Mouse (Mus musculus) ES-CJ7 (cell line): ENCODE measurements around the gene Gramd4.
"Not testable (repeated sequence)": the region's sequence is repeated elsewhere in the genome, so short reads cannot be mapped to it uniquely, and the experiment has no call there.

ENCODE experiments used
- DNase-seq: peaks from one replicate; pipeline ENCODE4 v3.0.0; 2011; ENCODE audit warnings: low read depth, low spot score

Gene Gramd4

DNA sequence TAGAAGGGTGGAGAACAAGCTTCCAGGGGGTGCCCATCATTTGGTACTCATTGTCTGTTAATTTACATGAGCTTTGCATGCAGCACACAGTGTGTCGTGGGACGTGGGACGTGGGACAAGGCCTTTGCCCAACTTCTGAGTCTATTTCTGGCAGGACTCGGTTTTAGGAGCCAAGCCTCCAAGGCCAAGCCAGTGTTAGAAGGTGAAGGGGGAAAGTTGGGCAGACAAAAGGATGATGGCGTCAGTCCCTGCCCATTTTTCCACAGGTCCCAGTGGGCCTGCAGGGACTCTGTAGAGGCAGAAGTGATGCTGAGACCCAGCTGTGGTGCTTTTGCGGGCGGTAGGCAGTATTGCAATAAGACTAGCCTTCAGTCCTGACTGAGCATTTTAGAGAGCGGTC is 33.1 kb downstream of the Gramd4 start:
- no peak for DNase-seq

DNA sequence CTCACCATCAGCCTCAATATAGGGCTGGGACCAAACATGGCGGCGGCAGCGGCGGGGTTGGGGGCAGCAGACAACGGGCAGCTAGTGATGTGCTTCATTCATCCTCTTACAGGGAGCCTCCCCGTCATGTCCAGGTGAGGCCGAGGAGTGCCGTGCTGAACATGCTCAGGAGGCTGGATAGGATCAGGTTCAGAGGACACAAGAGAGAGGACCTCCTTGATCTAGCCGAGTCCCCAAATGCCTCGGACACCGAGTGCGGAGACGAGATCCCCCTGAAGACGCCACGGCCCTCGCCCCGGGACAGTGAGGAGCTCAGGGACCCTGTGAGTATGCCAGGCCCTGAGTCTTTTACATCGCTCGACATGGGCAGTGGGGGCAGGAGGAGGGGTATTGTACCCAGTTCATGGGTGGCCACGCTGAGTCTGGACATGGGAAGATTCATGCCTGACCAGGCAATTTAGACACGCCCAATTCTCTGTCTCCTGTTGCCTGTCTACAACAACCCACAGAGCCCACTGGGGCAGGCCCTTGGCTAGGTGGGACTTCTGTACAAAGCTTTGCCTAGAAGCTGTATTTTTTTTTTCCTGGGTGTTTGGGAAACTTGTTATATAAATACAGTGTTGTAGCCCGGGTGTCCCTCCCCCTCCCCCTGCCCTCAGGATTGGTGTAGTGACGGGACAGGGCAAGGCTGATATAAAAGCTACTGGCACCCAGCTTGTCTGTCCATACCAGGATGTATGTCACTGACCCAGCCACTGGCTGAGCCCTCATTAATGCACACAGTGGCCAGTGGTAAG is 33.9 kb downstream of the Gramd4 start:
- DNase-seq = no peak

DNA sequence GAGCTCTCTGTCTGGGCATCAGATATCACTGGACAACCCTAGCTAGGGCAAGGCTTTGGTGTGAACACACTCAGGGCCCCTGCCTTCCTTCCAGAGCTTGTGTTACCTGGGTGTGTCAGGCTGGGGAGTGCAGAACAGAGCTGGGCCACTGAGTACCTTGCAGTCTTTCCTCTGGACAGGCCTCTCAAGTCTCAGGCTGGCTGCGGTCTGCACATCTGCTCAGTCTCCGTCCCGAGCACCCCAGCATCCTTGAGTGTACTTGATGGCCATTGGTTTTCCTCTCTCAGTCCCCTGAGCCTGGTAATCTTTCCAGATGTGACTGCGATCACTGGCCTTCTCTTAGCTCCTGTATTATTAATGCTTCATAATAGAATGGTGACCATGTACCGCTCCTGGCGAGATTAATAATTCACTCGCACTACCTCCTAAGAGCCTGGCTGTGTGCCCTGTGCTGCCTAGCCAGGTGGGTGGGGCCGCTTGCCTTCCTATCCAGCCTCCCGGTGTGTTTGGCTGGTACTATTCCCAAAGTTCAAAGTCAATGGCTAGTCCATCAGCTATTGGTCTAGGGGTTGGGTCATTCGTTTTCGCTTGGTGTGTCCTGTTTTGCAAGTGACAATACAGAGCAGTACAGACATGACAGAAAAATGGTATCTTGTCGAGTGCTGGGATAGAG is 34.6 kb downstream of the Gramd4 start:
- no peak for DNase-seq

DNA sequence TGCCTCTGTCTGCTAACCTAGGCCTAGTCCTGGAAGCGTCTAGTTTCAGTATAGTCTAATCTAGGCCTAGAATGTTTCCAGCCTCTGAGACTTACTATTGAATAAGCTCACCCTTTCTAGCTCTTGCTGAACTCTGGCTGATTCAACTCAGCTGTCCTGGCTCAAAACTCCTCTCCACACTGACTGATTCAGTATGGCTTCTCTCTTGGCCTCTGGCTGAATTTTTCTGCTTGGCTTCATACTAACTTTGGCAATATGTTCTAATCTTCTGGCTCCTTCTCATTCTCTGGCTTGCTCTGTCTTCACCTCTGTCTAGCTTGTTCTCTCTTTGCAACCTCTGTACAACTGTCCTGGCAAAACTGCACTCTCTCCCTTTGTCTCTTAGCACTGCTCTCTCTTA is 35.7 kb downstream of the Gramd4 start:
- no peak for DNase-seq

DNA sequence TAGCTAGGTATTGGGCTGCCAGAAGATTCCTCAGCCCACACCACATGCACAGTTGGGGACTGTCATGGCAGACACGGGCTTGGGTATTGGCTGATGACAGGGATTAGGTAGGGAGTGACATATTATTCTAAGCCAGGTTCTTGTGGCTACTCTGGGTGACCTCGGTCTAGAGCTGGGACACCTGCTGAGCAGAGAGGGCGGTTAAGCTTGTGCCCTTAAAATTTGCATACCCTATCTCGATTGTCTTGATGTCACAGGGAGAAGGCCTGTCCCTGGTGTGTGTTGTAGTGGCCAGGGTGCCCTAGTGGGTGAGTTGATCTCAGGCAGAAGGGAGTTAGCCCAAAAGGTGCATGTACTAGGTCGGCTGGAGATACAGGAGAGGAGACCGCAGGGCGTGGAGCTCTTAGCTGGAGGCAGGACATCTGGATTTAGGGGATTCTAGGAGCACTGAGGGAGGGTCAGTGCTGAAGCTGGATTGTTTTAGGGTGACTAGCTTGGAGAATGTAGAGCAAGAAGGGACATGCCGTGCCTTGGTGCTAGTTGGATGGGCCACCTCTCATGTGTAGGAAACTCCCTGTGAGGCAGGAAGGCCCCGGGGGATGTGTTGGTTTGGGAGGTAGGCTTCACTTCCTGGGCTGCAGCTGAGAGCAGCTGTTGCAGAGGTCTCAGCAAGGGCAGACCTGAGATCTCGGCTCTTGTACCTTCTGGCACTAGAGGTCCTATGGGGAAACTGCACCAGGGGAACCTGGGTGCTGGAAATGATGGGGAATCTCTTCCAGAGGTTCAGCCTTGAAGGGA is 37.0 kb downstream of the Gramd4 start:
- no peak for DNase-seq

DNA sequence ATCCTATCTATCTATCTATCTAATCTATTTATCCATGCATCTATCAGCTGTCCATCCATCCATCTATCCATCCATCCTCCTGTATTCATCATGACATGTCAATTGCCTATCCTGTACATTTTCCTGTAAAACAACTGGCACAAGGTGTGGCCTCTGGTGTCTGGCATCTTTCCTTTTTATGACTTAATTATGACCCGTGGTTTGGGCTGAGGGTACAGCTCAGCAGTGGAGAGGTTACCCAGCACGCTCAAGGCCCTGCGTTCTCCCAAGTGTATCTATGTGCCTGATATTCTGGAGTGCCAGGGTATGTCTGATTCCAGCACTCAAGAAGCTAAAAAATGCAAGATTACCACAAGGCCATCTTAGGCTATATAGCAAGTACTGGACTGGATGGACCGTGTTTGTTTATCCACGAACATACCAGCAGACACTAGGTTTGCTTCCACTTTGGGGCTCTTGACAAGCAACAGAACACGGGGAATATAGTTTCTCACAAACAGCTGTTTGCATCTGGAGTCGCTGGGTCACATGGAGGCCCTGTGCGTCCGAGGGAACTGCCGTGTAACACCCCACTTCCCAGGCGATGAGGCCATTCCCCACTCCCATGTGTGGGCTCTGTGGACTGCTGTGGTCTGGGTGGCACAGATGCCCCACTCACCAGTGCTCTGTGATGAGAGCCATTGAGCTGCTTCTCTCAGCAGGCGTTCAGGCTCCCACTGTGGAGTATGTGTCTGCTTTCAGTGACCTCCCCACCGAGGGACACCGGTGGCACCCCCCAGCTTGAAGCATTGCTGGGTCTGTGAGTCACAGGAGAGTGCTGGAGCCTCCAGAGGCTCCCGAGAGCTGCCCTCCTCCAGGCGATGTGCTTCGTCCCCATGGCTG is 38.5 kb downstream of the Gramd4 start:
- DNase-seq = no peak

DNA sequence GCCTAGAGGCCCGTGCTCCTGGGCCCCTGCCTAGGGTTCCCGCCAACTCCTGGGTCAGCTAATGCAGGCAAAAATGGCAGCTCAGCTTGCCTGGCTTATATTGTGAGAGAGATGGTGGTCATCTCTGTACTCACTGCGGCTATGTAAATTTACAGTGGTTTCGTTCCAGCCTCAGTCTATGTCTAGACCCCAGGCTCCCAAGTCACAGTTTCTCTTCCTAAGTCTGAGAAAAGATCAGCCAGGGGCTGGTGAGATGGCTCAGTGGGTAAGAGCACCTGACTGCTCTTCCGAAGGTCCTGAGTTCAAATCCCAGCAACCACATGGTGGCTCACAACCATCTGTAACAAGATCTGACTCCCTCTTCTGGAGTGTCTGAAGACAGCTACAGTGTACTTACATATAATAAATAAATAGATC is 39.1 kb downstream of the Gramd4 start:
- not testable (repeated sequence) for DNase-seq

DNA sequence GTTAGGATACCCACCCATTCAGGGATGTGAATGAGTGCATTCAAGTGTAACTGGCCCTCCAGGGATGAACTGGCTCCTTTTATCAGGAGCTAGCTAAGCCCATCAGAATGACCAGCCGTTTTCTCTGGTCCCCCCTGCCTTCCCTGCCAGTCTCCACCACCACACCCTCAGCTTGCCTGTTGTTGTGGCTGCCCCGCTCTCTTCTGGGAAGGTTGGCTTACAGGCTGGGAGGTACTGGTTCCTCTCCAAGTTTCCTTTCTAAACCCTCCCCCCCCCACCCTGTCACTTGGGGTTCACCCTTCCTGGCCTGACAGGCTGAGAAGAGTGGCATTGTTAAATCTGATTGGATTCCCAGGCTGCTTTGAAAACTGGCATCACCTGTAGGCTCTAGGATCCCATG is 40.4 kb downstream of the Gramd4 start:
- DNase-seq = no peak

DNA sequence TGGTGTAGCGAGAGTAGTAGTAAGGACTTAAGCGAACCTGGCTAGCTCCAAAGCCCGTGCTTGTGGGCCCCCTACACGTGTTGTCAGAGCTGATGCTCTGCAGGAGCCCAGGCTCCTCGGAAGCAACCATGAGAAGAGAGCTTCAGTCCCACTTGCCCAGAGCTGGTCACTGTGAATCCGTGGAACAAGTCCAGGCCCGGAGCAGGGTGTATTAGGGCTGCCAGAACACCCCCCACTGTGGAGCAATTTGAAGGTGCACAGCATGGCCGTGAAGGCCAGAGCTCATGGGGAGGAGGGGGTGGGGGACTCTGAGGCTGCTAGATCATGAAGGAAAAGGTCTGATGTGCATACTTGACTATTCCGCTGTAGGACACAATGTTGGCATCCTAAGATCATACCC is 44.1 kb downstream of the Gramd4 start:
- no peak for DNase-seq

DNA sequence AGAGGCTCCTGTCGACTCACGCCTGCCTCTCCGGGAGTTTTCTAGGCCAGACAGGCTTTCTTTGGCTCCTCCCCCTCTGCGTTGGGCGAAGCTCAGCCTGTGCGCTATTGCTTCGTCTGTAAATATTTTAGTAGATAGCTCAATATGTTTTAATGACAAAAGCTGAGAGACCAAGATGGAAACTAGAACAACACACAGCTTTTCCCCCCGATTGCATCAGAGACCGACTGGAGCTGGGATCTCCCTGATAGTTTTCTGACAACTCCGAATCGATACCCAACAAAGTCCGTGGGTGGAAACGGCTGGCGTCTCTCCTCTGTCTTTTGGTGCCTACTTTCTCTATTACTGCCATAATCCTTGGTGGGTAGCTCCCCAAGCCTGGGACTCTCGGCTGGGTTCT is 44.8 kb downstream of the Gramd4 start:
- no peak for DNase-seq

DNA sequence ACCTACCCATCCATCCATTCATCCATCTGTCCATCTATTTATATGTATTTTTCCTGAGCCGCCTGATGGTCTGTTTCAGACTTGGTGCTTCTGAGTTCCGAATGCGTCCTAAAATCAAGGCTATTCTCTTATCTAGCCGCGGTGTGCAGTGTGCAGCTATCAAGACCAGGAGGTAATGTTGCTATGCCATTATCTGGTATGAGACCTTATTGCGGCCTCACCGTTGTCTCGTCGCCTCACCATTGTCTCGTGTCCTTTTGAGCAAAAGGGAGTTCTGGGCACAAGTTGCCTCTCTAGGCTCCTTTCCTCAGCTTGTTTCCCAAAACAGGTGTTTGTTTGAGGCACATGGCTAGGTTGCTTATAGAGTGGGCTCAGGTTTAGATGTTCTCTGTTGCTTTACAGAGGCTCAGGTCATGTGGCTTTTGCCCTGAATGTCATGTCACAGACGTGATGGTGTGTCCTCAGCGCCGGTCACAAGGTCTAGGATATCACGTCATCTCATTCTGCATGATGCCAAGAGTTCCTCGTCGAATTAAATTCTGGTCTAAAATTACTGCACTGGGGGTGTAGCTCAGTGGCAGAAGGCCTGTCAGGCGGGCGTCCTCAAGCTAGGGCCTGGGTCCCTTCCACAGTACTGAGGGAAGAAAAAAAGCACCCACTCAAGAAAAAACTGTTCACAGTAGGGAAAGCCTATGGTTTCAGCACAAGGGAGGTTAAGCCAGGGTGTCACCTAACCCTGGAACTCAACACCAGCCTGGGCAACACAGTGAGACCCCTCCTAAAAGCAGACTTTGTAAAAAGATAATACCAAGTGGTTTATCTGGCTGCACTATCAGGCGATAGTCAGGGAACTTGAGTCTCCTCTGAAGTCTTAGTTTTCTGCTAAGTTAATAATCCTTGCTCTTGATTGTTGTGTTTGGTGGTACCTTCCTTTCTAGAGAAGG is 47.2 kb downstream of the Gramd4 start:
- no peak for DNase-seq

DNA sequence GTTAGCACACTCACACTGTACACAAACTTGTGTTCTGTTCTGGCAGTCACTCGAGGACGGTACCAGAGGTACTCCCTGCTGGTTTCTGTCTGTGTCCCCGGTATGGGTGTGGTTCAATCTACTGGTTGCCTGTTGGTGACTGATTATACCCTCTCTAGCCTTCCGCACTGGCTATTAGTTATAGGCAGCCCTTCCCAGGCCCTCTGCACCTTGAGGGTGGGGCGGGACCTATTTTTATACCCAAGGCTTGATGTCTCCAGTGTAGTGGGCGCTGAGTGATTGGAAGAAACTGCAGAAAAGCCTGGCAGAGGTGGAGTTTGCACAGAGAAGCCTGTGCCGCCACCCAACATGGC is 47.8 kb downstream of the Gramd4 start:
- no peak for DNase-seq

DNA sequence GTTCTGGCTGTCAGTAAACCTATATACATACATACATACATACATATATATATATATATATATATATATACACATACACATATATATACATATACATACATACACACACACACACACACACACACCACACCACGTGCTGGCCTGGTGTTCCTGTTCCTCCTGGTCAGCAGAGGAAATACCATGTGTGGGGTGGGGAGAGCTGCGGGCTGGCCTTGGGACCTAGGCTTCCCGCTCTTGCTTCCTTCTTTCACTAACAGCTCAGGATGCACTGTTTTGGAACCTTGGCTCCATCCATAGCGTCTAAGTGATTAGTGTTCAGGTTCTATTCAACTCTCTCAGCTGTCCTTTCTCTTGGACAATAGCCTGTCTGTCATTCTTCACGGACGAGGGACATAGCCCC is 48.3 kb downstream of the Gramd4 start:
- no peak for DNase-seq

DNA sequence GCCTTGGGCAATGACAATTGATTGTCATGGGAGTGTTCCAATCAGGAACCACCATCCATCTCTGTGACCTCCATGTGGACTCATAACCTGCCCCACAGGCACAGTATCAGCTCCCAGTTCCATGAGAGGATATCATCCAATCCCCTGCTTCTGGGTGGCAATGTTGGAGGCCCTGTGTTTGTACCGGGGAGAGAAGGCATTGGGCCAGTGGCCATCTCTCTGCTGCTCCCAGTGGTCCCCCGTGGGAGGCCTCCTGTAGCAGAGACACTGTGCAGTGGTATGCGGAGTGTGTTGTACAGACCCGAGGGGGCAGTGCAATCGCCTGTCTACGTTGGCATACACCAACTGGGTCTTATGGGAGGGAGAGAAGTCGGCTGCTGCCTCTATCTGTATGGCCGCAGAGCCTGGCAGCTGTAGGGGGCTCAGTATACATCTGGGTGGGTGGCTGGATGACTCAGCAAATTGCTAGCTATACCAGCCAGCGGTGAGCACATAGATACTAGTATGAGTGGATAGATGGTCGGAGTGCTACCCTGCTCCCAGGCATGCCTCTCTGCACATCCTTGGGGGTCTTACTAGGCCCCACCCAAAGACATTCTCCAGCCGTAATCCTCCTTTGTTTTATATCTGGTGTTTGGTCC is 50.5 kb downstream of the Gramd4 start:
- no peak for DNase-seq

DNA sequence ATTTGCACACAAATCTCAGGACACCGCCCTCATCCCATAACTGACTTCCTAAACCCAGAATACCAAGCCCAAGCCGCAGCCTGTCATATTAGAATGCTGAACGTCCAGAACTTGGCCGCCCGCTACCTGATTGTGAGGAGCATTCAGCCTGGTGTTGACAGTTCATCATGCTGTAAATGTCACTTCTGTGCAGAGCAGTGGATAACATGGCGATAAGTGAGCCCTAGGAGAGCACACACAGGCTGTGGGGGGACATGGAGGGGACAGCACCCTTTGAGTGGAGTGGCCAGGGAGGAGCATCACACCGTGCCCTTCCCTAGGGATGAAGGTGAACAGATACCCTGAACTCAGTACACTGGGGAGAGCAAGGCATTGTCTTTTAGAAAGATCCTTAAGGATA is 51.8 kb downstream of the Gramd4 start:
- DNase-seq = no peak

DNA sequence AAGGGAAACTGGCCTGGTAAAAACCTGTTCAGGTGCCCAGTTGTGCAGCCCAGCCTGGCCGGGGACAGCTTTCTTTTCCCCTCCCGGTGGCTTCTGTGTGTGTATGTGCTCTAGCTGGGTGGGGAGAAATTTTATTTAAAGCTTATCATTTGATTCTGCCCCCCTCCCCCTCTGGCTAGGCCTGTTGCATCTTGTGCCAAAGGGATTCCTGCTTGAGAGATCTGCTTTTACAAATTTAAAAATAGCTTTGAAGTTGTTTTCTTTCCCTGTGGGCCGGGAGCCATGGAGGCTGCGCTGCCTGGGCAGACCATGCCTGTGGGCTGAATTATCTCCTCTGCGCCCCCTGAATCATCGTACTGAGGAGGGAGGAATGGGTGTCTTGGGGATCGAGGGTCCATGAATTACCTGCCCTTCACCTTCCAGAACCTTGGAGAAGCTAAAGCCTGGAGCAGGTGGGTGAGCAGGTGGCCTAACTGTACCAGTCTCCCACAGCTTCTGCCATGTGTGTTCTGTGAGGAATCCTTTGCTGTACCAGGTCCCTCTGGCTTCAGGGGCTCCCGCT is 52.2 kb downstream of the Gramd4 start:
- DNase-seq = no peak

DNA sequence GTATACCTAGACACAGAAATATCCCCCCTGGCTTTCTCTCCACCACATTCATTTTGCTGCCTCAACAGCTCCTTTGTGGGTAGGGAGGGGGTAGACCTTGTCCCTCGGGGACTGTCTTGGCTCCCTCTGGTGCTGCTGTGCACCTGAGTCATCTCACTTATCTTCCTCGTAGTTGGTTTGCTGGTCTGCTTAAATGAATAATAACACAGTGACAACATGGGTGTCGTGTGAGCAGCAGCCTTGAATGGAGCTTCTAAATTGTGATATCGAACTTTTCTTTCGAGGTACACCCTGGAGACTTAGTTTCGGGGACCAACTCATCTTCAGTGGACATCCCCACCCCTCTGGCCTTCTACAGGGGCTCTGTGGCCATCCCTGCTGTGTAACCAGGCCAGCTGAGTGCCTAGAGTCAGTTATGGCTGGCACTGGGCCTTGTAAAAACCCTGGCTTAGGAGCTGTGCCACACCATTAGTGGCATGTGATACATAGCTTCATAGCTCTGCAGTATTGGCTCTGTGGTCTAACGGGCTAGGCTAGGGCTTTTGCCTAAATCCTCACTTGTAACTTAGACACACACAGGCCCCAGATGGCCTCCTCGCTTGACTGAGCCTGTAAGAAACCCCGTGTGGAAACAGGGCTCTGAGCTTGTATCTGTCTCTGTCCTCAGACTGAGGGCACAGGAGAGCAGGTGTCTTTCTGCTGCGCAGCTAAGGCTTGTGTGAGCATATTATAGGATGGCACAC is 53.0 kb downstream of the Gramd4 start:
- no peak for DNase-seq

DNA sequence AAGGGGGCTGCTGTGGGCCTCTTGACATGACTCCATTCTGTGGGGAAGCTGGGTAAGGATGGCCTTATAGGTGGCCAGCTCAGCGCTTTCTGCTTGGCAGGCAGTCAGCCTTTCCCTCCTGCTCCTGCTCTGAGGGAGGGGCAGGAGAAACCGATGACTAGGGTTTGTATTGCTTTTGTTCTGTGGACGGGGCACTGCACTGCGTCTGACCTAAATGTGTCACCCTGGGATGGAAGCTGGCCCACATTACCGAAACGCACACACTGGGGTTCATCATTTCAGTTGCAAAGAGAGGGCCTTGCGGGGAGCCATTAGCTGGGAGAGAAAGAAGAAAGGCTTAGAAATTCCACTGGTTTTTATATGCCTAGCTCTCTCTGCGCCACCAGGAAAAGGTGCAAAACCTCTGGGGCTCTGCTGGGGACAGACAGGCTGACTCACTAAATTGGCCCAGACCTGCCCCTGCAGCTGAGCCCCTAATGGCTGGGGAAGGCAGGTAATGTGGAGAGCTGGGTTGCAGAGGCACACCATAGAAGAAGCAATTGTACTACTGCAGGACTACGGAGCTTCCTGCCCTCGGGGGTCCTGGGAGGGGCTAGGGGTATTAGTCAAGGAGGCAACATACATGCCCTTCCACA is 55.3 kb downstream of the Gramd4 start:
- peak; percentile 14 for DNase-seq

DNA sequence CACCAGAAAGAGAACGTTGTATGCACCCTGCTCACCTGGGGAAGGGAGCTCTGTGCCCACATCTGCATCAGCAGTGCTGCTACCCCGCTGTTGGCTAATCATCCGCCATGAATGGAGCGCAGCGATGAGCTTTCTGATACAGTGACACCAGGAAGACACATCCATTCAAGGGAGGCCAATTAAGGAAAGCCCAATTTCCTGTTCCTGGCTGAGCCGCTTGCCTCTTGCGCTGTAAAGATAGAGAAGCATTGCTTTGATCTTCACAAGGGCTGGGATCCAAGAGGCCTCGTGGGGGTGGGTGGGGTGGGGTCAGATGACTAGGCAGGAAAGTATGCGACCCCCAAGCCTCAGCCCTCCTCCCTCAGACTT is 55.8 kb downstream of the Gramd4 start:
- DNase-seq = peak; percentile 47
